Mouse (Mus musculus) midbrain, embryonic 13.5 days (tissue): ENCODE measurements around the gene Igf1r. TPM values are rescaled to one million over a fixed set of nuclear protein-coding genes. Genes with fewer than 3 reads are reported as not detected.

Source experiments
- ATAC-seq: fragments of 200-750 bp; cut with Nextera tagmentation; 2 replicates; pipeline ENCODE4 v1.8.0; 2017; ENCODE audit warnings: mild to moderate bottlenecking, moderate TSS enrichment, moderate library complexity
- H3K27ac ChIP-seq: fragments of 300-500 bp; sonication (generic); 2 replicates; pipeline ENCODE4 v1.5.1; 2015; ENCODE audit warnings: inconsistent platforms, mild to moderate bottlenecking, moderate library complexity
- H3K27me3 ChIP-seq: fragments of 300-500 bp; sonication (generic); 2 replicates; pipeline ENCODE4 v1.6.1; 2015; ENCODE audit warnings: mild to moderate bottlenecking, inconsistent platforms
- H3K36me3 ChIP-seq: fragments of 300-500 bp; sonication (generic); 2 replicates; pipeline ENCODE4 v1.6.1; 2015; ENCODE audit warnings: mild to moderate bottlenecking, inconsistent platforms
- H3K4me1 ChIP-seq: fragments of 300-500 bp; sonication (generic); replicated peaks from 2 replicates; pipeline ENCODE4 v1.6.1; 2015; ENCODE audit warnings: inconsistent platforms
- H3K4me2 ChIP-seq: fragments of 300-500 bp; sonication (generic); replicated peaks from 2 replicates; pipeline ENCODE4 v1.6.1; 2015; ENCODE audit warnings: moderate library complexity, mild to moderate bottlenecking, inconsistent platforms
- H3K4me3 ChIP-seq: fragments of 300-500 bp; sonication (generic); replicated peaks from 2 replicates; pipeline ENCODE4 v1.5.1; 2015; ENCODE audit warnings: mild to moderate bottlenecking, inconsistent platforms
- H3K9ac ChIP-seq: fragments of 300-500 bp; sonication (generic); replicated peaks from 2 replicates; pipeline ENCODE4 v1.6.1; 2015; ENCODE audit warnings: mild to moderate bottlenecking, inconsistent platforms
- H3K9me3 ChIP-seq: fragments of 300-500 bp; sonication (generic); 2 replicates; pipeline ENCODE4 v1.6.1; 2016; ENCODE audit warnings: mild to moderate bottlenecking, inconsistent platforms
- whole genome bisulfite sequencing: fragments of 180-500 bp; shearing (Covaris S2); methylation state at CpG from one replicate; pipeline ENCODE4 v1.1.7; 2015; 5-methylcytosine and 5-hydroxymethylcytosine counted together
- polyA plus RNA-seq: library from polyadenylated mRNA; unstranded; fragments of >200 nt; fragmentation: Nextera tagmentation; extraction: Ambion mirVana; gene quantifications from 2 replicates; pipeline ENCODE4 v1.2.1, GENCODE M21; 2015

Igf1r gene
- polyA plus RNA-seq, 1 experiment from 2014 or later, result 31.4 TPM

DNA sequence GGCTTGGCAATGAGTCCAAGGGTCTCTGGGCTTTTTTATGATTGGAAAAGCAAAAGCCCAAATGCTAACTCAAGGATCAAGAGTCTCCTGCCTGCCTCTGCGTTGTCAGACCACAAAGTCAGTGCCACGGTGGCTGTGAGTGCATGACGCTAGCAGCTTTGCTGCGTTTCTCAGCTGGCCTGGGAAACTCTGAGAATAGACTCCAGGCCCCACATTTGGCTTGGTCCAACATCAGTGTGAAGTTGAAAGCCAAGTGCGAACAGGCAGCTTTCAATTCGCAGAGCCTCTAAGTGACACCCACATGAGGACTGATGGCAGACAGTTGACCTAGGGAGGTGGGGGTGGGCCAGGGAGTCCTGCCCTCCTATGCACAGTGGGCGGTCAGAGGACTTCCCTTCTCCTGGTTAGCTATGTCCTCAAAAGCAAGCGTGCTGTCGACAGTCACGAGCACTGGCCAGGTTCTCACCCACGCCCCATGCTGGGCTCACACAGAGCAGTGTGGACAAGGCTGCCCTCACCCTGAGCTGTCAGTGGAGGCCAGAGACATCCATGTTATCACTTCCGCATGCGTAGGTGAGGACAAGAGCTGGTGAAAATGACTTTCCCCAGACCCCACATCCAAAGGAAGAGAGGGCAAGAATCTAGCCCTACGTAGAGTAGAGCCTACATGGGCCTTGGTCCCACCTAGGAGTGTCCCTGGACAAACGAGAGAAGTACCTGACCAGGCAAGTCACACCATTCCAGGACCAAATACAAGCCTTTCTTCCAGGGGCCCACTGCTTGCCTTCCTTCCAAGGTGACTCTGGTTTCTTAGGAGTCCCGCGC, 305.9 kb downstream of the Igf1r start:
- Histone ChIP-seq H3K4me2 (no peak overlapping the region), H3K27ac (no peak overlapping the region), H3K9me3 (no peaks in the 10 kb centered on the region), H3K4me3 (no peak overlapping the region), H3K27me3 (peaks cover 4% of the 10 kb centered on the region), H3K9ac (no peak overlapping the region), H3K36me3 (no peaks in the 10 kb centered on the region), H3K4me1 (no peaks in the 10 kb centered on the region)
- WGBS, result 87% methylated on average over 17 of the region's 17 CpGs
- ATAC-seq, result no peak

DNA sequence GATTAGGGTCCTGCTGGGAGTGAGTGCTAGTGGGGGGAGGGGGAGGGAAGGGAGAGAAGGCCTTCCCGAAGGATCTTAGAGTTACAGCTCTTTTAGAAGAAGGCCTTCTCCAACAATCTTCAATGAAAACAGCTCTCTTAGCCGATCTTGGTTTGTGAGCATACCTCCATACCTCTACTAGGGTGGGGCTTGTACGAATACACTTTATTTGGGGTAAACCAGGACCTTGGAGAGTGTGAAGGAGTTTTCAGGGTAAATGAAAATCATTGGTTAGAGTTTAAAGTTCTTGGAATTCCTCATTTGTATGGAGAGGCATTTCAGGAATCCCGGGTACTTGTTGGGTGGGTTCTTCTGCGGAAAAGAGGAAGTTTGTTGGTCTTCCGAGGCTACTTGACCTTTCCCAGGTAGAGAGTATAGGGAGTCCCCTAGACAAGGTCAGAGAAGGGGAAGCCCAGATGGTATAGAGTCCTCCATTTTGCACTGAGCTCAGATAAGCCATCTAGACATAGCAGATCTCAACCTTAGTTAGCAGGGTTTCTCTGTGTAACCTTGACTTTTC, 307.0 kb downstream of the Igf1r start:
- H3K27me3 ChIP-seq, result peaks cover 15% of the 10 kb centered on the region
- no peaks in the 10 kb centered on the region for H3K9me3 ChIP-seq

DNA sequence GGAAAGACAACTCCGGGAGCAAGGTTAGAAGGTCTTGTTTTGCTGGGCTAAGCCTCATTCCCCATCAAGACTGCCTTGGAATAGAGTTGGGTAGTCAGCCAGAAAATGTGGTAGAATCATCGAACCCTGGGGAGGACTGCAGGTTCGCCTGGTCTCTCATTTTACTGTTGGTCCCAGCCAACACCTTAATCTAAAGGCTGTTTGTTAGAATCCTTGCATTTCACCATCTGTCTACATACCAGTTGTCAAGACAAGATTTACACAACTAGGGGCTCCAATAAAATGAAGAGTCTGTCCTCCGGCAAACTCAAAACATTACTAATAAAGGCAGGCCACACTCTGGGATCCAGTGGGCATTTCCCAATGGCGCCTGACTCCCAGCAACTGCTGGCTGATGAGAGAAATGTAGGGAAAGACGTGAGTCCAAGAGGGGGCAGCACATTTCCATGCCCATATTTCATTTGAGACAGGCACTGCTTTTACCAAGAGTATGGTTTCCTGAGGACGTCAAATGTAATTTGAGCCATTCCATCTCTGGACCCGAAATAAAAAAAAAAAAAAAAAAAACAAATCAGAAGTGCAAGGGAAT, 310.1 kb downstream of the Igf1r start:
- Histone ChIP-seq H3K4me2 (no peak overlapping the region), H3K27me3 (peaks cover 26% of the 10 kb centered on the region), H3K27ac (no peak overlapping the region), H3K4me1 (peaks cover 19% of the 10 kb centered on the region), H3K4me3 (no peak overlapping the region), H3K9ac (no peak overlapping the region), H3K9me3 (no peaks in the 10 kb centered on the region), H3K36me3 (no peaks in the 10 kb centered on the region)
- ATAC-seq, result no peak
- 74% methylated on average over 8 of the region's 8 CpGs for WGBS

More for the DNA sequence above, 307.0 kb downstream of the Igf1r start:
- no peak for ATAC-seq
- H3K27ac ChIP-seq, result no peak overlapping the region
- H3K9ac ChIP-seq, result no peak overlapping the region
- peaks cover 10% of the 10 kb centered on the region for H3K4me1 ChIP-seq
- 84% methylated on average over 6 of the region's 6 CpGs for whole genome bisulfite sequencing
- no peak overlapping the region for H3K4me2 ChIP-seq
- H3K36me3 ChIP-seq, result no peaks in the 10 kb centered on the region
- H3K4me3 ChIP-seq, result no peak overlapping the region

DNA sequence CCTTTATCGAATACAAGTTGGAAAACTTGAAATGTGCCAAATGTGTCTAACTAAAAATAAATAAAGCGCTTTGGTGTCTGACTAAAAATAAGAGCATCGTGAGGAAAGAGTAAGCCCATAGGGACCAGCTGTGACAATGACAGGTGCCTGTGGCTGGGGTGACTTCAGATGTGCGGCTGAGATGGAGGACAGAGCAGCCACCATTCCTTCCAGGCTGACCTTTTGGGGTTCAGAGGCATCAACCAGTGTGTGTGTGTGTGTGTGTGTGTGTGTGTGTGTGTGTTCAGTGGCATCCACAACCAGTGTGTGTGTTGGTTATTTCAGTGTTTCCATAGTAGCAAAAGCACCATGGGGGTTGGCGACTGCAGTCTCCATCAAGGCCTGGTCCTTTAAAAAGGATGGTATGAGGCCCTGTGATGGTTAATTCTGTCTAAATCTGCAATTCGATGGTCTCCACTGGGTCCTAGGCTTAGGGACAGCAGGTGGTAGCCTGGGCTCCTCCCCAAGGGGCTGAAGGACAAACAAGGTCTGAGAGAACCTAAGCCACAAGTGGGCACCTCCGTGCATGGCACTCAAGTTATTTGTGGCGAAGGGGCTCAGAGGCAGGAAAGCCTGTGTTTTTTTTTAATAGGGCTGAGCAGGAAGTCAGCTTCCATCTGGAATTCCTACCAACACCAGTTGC, 310.9 kb downstream of the Igf1r start:
- H3K36me3 ChIP-seq, result no peaks in the 10 kb centered on the region
- peaks cover 26% of the 10 kb centered on the region for H3K27me3 ChIP-seq
- ATAC-seq, result peak; percentile 43; the same call in 1 of the 2 replicates
- peaks cover 19% of the 10 kb centered on the region for H3K4me1 ChIP-seq
- no peak overlapping the region for H3K9ac ChIP-seq
- peak overlapping the region; percentile 34 for H3K4me3 ChIP-seq
- H3K9me3 ChIP-seq, result no peaks in the 10 kb centered on the region
- H3K27ac ChIP-seq, result no peak overlapping the region
- peak overlapping the region; percentile 59 for H3K4me2 ChIP-seq
- WGBS, result 54% methylated on average over 8 of the region's 8 CpGs

DNA sequence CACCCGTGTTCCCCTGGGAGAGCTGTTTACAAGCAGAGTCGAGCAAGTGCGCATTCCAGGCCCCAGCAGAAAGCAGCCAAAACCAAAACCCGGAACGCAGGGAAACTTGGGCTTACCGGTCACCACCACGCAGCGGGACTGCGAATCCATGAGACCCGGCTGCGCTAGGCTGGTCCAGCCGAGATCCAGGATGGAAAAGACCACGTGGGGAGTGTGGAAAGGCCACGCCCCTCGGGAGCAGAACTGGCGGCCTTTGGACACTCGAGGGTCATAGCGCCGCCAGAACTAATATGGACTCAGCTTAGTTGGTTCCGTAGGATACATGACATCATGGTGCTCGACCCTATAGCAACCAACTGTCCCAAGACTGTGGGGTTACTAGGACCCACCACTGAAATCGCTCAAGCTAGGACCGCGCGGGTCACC, 311.4 kb downstream of the Igf1r start, which contains the start of gene Pgpep1l:
Gene Pgpep1l (minus strand): TSS at position 206 of the 426 bp plus-strand sequence.
- peaks cover 26% of the 10 kb centered on the region for H3K27me3 ChIP-seq
- no peaks in the 10 kb centered on the region for H3K36me3 ChIP-seq
- 8% methylated on average over 25 of the region's 25 CpGs for WGBS
- peak within 1 kb of the TSS; percentile 34 for H3K4me3 ChIP-seq
- H3K27ac ChIP-seq, result no peak within 1 kb of the TSS
- no peak within 1 kb of the TSS for H3K9ac ChIP-seq
- no peaks in the 10 kb centered on the region for H3K9me3 ChIP-seq
- H3K4me2 ChIP-seq, result peak within 1 kb of the TSS; percentile 59
- ATAC-seq, result peak; percentile 70; the same call in 1 of the 2 replicates
- H3K4me1 ChIP-seq, result peaks cover 19% of the 10 kb centered on the region

DNA sequence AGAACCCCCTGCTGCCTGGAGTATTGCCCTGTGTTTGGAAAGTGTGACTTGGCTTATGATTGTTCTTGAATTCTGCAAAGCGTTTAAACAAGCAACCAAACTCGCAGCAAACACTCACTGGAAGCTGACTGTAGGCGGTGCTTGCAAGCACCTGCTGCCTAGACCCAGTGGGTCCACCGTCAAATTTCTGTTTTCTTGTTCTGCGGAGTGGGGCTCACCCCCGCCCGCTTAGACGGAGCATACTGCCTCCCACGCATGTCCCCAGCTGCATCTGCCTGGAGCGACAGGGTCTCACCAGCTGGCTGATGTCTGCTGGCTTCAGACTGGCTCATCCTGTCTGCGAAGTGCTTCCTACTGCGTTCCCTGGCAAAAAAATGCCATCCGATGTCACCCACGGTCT, 311.9 kb downstream of the Igf1r start:
- Histone ChIP-seq H3K9ac (no peak overlapping the region), H3K4me3 (peak overlapping the region; percentile 34), H3K27ac (no peak overlapping the region), H3K4me1 (peaks cover 19% of the 10 kb centered on the region), H3K27me3 (peaks cover 26% of the 10 kb centered on the region), H3K36me3 (no peaks in the 10 kb centered on the region), H3K9me3 (no peaks in the 10 kb centered on the region), H3K4me2 (peak overlapping the region; percentile 59)
- no peak for ATAC-seq
- 24% methylated on average over 14 of the region's 14 CpGs for WGBS

DNA sequence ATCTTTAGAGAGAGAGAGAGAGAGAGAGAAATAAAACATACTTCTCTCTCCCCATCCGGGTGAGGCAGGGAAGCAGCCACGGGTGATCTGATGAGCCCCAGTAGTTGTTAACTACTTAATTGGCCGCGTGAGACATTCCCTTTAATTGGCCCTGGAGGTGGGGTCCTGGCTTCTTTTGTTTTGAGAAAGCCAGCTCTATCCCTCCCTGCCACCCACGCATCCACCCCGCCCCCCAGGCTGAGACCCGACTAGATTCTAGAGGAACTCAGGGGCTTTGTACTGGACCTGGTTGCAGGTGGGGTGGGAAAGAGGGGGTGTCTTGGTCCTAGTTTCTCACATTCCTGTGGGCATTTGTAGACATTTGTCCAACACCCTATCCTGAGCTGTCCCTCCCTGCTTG, 312.8 kb downstream of the Igf1r start:
- 44% methylated on average over 7 of the region's 7 CpGs for WGBS
- H3K9me3 ChIP-seq, result no peaks in the 10 kb centered on the region
- ATAC-seq, result no peak
- H3K4me3 ChIP-seq, result no peak overlapping the region
- peaks cover 26% of the 10 kb centered on the region for H3K27me3 ChIP-seq
- no peak overlapping the region for H3K4me2 ChIP-seq
- no peak overlapping the region for H3K9ac ChIP-seq
- peaks cover 19% of the 10 kb centered on the region for H3K4me1 ChIP-seq
- H3K27ac ChIP-seq, result no peak overlapping the region
- H3K36me3 ChIP-seq, result no peaks in the 10 kb centered on the region

DNA sequence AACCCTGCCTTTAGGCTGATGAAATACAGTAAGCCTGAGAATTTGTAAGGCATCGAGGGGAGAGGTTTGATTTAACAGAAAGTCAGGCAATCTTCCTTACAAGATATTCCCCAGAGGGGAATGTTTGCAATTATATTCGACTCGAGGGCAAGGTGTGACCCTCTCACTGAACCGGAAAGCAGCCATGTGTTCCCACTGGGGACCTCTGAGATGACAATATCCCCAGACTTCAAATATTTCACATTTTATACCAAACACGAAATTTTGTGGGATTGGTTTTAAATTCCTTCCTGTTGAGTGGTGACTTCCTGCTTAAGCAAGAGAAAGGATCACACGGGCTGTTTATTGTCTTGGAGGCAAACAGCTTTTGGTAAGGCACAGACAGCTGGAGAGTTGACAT, 314.1 kb downstream of the Igf1r start:
- no peaks in the 10 kb centered on the region for H3K9me3 ChIP-seq
- no peak overlapping the region for H3K9ac ChIP-seq
- peaks cover 19% of the 10 kb centered on the region for H3K4me1 ChIP-seq
- no peak overlapping the region for H3K4me2 ChIP-seq
- ATAC-seq, result no peak
- H3K36me3 ChIP-seq, result no peaks in the 10 kb centered on the region
- H3K27me3 ChIP-seq, result peaks cover 26% of the 10 kb centered on the region
- H3K27ac ChIP-seq, result peak overlapping the region; percentile 25; the same call in 1 of the 2 replicates
- H3K4me3 ChIP-seq, result no peak overlapping the region
- 35% methylated on average over 6 of the region's 6 CpGs for WGBS

DNA sequence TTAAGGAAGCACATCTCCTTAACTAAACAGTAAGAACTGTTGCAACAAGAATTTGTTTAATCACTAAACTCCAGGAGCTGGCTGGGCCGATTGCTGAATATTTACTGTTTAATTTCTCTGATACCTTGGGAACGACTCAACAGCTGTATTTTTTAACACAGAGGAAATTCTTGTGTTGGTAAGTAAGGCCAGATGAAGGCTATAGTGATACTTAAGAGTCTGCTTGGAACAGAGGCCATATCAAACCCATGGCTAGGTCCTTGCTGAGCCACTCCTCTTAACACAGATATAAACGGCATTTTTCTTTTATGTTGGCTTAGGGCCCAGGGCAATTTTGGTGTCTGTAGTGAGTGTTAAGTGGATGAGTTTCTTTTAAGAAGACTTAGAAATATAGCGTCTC, 317.9 kb downstream of the Igf1r start:
- Histone ChIP-seq H3K4me3 (no peak overlapping the region), H3K27ac (no peak overlapping the region), H3K36me3 (no peaks in the 10 kb centered on the region), H3K9me3 (no peaks in the 10 kb centered on the region), H3K9ac (no peak overlapping the region), H3K27me3 (peaks cover 11% of the 10 kb centered on the region), H3K4me2 (no peak overlapping the region), H3K4me1 (peaks cover 8% of the 10 kb centered on the region)
- 78% methylated on average over 4 of the region's 4 CpGs for WGBS
- no peak for ATAC-seq

DNA sequence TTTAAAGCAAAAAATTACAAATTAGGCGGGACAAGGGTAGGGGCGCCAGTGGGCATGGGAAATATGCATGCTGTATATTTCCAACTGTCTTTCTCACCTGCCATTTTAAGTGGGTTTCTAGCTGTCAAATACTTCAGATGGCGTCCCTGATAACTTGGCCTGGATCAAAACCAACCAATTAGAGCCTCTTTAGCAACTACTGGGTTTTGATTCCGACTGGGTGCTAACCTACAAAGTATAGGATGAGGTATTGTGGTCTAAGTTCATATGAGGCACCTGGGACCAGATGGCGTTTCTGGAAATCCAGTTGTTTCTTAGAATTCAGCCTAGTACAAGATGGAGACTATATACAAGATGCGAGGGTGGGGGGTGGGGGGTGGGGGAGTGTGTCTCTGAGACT, 319.2 kb downstream of the Igf1r start:
- Histone ChIP-seq H3K4me1 (peaks cover 12% of the 10 kb centered on the region), H3K9ac (no peak overlapping the region), H3K4me2 (no peak overlapping the region), H3K36me3 (no peaks in the 10 kb centered on the region), H3K9me3 (no peaks in the 10 kb centered on the region), H3K4me3 (no peak overlapping the region), H3K27ac (no peak overlapping the region), H3K27me3 (peaks cover 15% of the 10 kb centered on the region)
- 91% methylated on average over 6 of the region's 6 CpGs for WGBS
- ATAC-seq, result no peak

DNA sequence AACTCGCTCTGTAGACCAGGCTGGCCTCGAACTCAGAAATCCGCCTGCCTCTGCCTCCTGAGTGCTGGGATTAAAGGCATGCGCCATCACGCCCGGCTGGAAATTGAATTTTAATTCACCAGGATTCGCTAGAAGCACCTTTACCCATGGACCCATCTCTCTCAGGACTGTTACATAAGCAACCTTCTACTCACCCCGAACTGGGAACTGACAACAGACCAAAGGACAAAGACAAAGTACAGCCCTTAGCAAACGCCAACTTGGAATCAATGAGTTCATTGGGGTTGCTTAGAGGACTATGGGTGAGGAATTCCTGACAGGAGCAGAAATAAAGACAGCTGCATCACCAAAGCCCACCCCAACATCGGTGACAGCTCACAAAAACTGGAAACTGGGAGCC, 320.0 kb downstream of the Igf1r start:
- Histone ChIP-seq H3K9ac (no peak overlapping the region), H3K36me3 (no peaks in the 10 kb centered on the region), H3K9me3 (no peaks in the 10 kb centered on the region), H3K4me3 (no peak overlapping the region), H3K4me2 (no peak overlapping the region), H3K4me1 (peaks cover 15% of the 10 kb centered on the region), H3K27ac (no peak overlapping the region), H3K27me3 (peaks cover 15% of the 10 kb centered on the region)
- 87% methylated on average over 10 of the region's 10 CpGs for WGBS
- ATAC-seq, result no peak

DNA sequence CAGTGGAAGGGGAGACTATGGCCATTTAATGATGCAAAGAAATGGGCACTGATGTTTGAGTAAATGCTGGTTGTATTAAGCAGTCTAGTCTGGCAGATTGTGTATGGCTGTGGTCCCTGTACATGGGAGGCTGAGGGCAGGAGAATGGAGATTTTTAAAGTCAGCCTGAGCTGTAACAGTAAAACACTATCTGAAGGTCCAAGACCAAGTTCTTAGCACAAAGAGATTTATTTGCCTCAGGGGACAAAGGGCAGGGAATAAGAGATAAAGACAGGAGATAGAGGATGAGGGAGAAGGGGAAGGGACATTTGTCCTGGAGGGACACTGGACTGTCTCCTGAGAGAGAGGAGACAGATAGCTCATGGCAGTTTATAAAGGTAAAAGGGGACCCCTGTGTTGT, 320.9 kb downstream of the Igf1r start, which contains the start of gene Fam169b:
Gene Fam169b (plus strand): TSS at position 325 of the 400 bp plus-strand sequence.
- H3K9ac ChIP-seq, result no peak within 1 kb of the TSS
- no peak within 1 kb of the TSS for H3K27ac ChIP-seq
- no peaks in the 10 kb centered on the region for H3K36me3 ChIP-seq
- ATAC-seq, result no peak
- peaks cover 15% of the 10 kb centered on the region for H3K27me3 ChIP-seq
- H3K9me3 ChIP-seq, result no peaks in the 10 kb centered on the region
- no peak within 1 kb of the TSS for H3K4me3 ChIP-seq
- no peak within 1 kb of the TSS for H3K4me2 ChIP-seq
- H3K4me1 ChIP-seq, result peaks cover 15% of the 10 kb centered on the region
